Mouse (Mus musculus) cerebellum, adult 8-10 months (tissue): ENCODE measurements around the gene Retreg3.
"Not testable (repeated sequence)": the region's sequence is repeated elsewhere in the genome, so short reads cannot be mapped to it uniquely, and the experiment has no call there.

Source experiments
- DNase-seq: peaks from one replicate; pipeline ENCODE4 v3.0.0; 2022

Gene Retreg3

GRCm38 (mm10) chr11:101146377-101146776 is 26.7 kb upstream of the Retreg3 start:
- no peak for DNase-seq

GRCm38 (mm10) chr11:101143338-101144225 is 23.9 kb upstream of the Retreg3 start:
- DNase-seq: peak; percentile 46

GRCm38 (mm10) chr11:101142215-101142967 is 22.7 kb upstream of the Retreg3 start:
- DNase-seq: no peak

GRCm38 (mm10) chr11:101141088-101141487 is 21.4 kb upstream of the Retreg3 start:
- no peak for DNase-seq

GRCm38 (mm10) chr11:101140164-101140819 is 20.6 kb upstream of the Retreg3 start:
- DNase-seq: no peak

- no peak for DNase-seq
Observed at GRCm38 (mm10) chr11:101138536-101139181, 19.0 kb upstream of the Retreg3 start.

- DNase-seq: no peak
Observed at GRCm38 (mm10) chr11:101137000-101137399, 17.3 kb upstream of the Retreg3 start.

- DNase-seq: no peak
Observed at GRCm38 (mm10) chr11:101134217-101134865, 14.6 kb upstream of the Retreg3 start.

- no peak for DNase-seq
Observed at GRCm38 (mm10) chr11:101133037-101133436, 13.3 kb upstream of the Retreg3 start.

- no peak for DNase-seq
Observed at GRCm38 (mm10) chr11:101131701-101132100, 12.0 kb upstream of the Retreg3 start.

GRCm38 (mm10) chr11:101131187-101131586 is 11.5 kb upstream of the Retreg3 start:
- peak; percentile 59 for DNase-seq

GRCm38 (mm10) chr11:101130056-101130756 is 10.5 kb upstream of the Retreg3 start:
- DNase-seq: no peak

GRCm38 (mm10) chr11:101128996-101129577 is 9.4 kb upstream of the Retreg3 start:
- DNase-seq: peak; percentile 73

- no peak for DNase-seq
Observed at GRCm38 (mm10) chr11:101127075-101127474, 7.4 kb upstream of the Retreg3 start.

- not testable (repeated sequence) for DNase-seq
Observed at GRCm38 (mm10) chr11:101125008-101125407, 5.3 kb upstream of the Retreg3 start.

- DNase-seq: not testable (repeated sequence)
Observed at GRCm38 (mm10) chr11:101124494-101124893, 4.8 kb upstream of the Retreg3 start.

GRCm38 (mm10) chr11:101120545-101121188 is 974 bp upstream of the Retreg3 start:
- no peak for DNase-seq

- no peak for DNase-seq
Observed at GRCm38 (mm10) chr11:101119131-101119760, 447 bp downstream of the Retreg3 start.

GRCm38 (mm10) chr11:101118105-101118504 is 1.6 kb downstream of the Retreg3 start:
- DNase-seq: no peak

- no peak for DNase-seq
Observed at GRCm38 (mm10) chr11:101115564-101115963, 4.1 kb downstream of the Retreg3 start.
